Mouse (Mus musculus) embryonic facial prominence, embryonic 11.5 days (tissue): ENCODE data around the gene Zfp819. TPM values are rescaled to one million over a fixed set of nuclear protein-coding genes. Genes with fewer than 3 reads are reported as not detected.
"Not testable (repeated sequence)": the region's sequence is repeated elsewhere in the genome, so short reads cannot be mapped to it uniquely, and the experiment has no call there.

Experiments
- ATAC-seq: fragments of 200-750 bp; cut with Nextera tagmentation; replicated peaks from 2 replicates; pipeline ENCODE4 v1.8.0; 2017; ENCODE audit warnings: low read depth; ENCODE audit not compliant: insufficient number of reproducible peaks, low FRiP score, low TSS enrichment
- DNase-seq: peaks from one replicate; pipeline ENCODE4 v3.0.0-alpha.2; 2015; ENCODE audit warnings: low spot score
- H3K27ac ChIP-seq: fragments of 300-500 bp; sonication (generic); replicated peaks from 2 replicates; pipeline ENCODE4 v1.5.1; 2014; ENCODE audit warnings: mild to moderate bottlenecking, low read depth, low read length, control low read depth
- H3K27me3 ChIP-seq: fragments of 300-500 bp; sonication (generic); 2 replicates; pipeline ENCODE4 v1.6.1; 2014; ENCODE audit warnings: mild to moderate bottlenecking, low read length, moderate library complexity, mixed read lengths; ENCODE audit not compliant: control insufficient read depth, insufficient read depth
- H3K36me3 ChIP-seq: fragments of 300-500 bp; sonication (generic); replicated peaks from 2 replicates; pipeline ENCODE4 v1.6.1; 2014; ENCODE audit warnings: low read depth, mild to moderate bottlenecking, low read length, moderate library complexity, mixed read lengths; ENCODE audit not compliant: control insufficient read depth, insufficient read depth
- H3K4me1 ChIP-seq: fragments of 300-500 bp; sonication (generic); 2 replicates; pipeline ENCODE4 v1.6.1; 2014; ENCODE audit warnings: low read length, mixed read lengths; ENCODE audit not compliant: control insufficient read depth, insufficient read depth
- H3K4me2 ChIP-seq: fragments of 300-500 bp; sonication (generic); 2 replicates; pipeline ENCODE4 v1.6.1; 2014; ENCODE audit warnings: low read depth, mild to moderate bottlenecking, control low read depth, low read length, moderate library complexity
- H3K4me3 ChIP-seq: fragments of 300-500 bp; sonication (generic); 2 replicates; pipeline ENCODE4 v1.5.1; 2014; ENCODE audit warnings: low read depth, low read length, control low read depth
- H3K9ac ChIP-seq: fragments of 300-500 bp; sonication (generic); replicated peaks from 2 replicates; pipeline ENCODE4 v1.6.1; 2014; ENCODE audit warnings: mild to moderate bottlenecking, control low read depth, low read length
- H3K9me3 ChIP-seq: fragments of 300-500 bp; sonication (generic); replicated peaks from 2 replicates; pipeline ENCODE4 v1.6.1; 2016; ENCODE audit warnings: mild to moderate bottlenecking, low read length, inconsistent platforms, mixed read lengths; ENCODE audit not compliant: control insufficient read depth
- WGBS: fragments of 180-500 bp; shearing (Covaris S2); extraction: QIAGEN DNeasy Blood & Tissue Kit; methylation state at CpG from one replicate; pipeline ENCODE4 v1.1.7; 2014; 5-methylcytosine and 5-hydroxymethylcytosine counted together
- polyA plus RNA-seq: library from polyadenylated mRNA; unstranded; fragments of >200 nt; fragmentation: Nextera tagmentation; extraction: Ambion mirVana; gene quantifications from 2 replicates; pipeline ENCODE4 v1.2.1, GENCODE M21; 2014

Gene Zfp819
- polyA plus RNA-seq, 1 experiment from 2014 or later, result 0.67 TPM

DNA sequence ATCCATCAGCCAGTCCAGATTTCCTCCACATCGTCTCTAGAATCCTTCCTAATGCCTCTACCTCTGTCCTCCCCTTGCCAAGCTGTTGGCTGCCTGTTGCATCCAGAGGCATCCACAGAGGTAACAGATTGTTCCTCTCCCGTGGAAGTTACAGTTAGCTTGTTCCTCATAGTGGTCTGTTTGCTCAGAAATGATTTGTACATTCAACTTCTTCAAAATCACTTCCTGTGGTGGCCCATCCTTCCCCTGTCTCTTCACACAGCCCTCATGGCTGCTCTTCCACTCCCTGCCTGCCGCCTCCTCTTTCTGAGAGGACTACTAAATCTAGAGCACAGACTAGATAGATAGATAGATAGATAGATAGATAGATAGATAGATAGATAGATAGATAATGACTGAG is 47.5 kb downstream of the Zfp819 start:
- no peak overlapping the region for H3K4me3 ChIP-seq
- H3K27ac ChIP-seq, result no peak overlapping the region
- no peak for DNase-seq
- no peak for ATAC-seq
- H3K4me2 ChIP-seq, result no peak overlapping the region
- WGBS, result 81% methylated on average over 3 of the region's 3 CpGs
- H3K9me3 ChIP-seq, result no peaks in the 10 kb centered on the region
- no peaks in the 10 kb centered on the region for H3K4me1 ChIP-seq
- H3K9ac ChIP-seq, result no peak overlapping the region
- H3K27me3 ChIP-seq, result no peaks in the 10 kb centered on the region
- H3K36me3 ChIP-seq, result no peaks in the 10 kb centered on the region

DNA sequence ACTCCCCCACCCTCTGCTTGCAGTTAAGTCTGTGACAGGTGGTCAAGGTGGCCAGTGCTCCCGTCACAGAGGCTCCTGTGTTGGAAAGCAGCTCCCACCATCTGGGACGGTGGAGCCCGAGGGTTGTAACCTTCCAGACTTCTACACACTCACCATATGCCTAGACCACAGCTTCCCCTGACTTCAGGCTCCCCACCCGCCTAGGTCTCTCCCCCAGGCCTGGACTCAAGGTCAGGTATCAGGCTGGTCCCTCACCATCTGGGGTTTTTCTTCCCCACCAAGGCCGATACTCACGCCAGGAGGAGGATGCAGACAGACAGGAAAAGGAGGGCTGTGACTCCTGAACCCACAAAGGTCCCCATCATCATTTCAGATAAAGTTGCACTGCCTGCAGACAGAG is 49.3 kb downstream of the Zfp819 start:
- DNase-seq (no peak), ATAC-seq (no peak)
- no peak overlapping the region for H3K4me2 ChIP-seq

DNA sequence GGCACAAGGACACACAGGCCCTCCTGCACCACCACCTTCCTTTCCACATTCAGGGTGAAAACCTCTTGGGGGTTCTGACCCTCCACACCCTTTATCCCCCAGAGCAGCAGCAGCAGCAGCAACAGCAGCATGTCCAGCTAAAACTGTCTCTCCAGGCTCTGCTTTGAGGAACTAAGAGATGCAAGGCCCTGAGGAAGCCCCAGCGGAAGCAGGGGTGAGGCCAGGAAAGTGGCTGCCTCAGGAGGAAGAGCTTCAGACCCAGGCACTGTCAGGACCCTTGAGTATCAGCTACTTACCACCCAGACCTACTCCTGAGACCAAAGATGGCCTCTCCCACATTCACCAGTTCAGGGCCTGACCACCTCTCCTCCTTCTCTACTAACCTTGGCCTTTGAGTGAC is 53.0 kb downstream of the Zfp819 start, which contains the start of gene Siglece:
TSS of gene Siglece (minus strand) at position 160 of the 400 bp plus-strand sequence.
- Histone ChIP-seq H3K36me3 (no peaks in the 10 kb centered on the region), H3K9ac (no peak within 1 kb of the TSS), H3K9me3 (no peaks in the 10 kb centered on the region), H3K27me3 (no peaks in the 10 kb centered on the region), H3K4me2 (no peak within 1 kb of the TSS), H3K4me3 (no peak within 1 kb of the TSS), H3K4me1 (no peaks in the 10 kb centered on the region), H3K27ac (no peak within 1 kb of the TSS)
- ATAC-seq (no peak), DNase-seq (no peak)
- 55% methylated on average over 1 of the region's 1 CpGs for WGBS

More for the DNA sequence above, 49.3 kb downstream of the Zfp819 start:
- 57% methylated on average over 6 of the region's 6 CpGs for WGBS
- Histone ChIP-seq H3K36me3 (no peaks in the 10 kb centered on the region), H3K9ac (no peak overlapping the region), H3K4me1 (no peaks in the 10 kb centered on the region), H3K4me3 (no peak overlapping the region), H3K27me3 (no peaks in the 10 kb centered on the region), H3K27ac (no peak overlapping the region), H3K9me3 (no peaks in the 10 kb centered on the region)

DNA sequence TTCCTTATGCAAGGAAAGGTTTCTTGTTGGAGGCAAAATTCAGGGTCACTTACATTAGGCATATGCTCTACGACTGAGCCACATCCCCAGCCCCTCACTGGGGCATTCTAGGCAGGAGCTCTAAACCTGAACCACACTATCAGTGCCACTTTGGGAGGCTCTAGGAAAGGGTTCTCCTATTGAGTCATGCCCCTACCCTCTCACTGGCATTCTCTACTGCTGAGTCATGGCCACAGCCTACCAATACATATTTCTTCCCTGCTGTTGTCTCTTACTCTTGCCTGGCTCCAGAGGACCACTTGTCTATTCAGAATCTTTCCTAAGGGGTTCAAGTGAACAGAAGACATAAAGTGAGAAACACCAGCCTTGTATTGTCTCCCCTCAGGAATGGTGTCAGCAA is 55.8 kb downstream of the Zfp819 start:
- no peaks in the 10 kb centered on the region for H3K36me3 ChIP-seq
- no peak overlapping the region for H3K4me2 ChIP-seq
- DNase-seq (no peak), ATAC-seq (no peak)
- no peaks in the 10 kb centered on the region for H3K27me3 ChIP-seq
- H3K4me1 ChIP-seq, result no peaks in the 10 kb centered on the region
- H3K4me3 ChIP-seq, result no peak overlapping the region
- no peak overlapping the region for H3K27ac ChIP-seq
- H3K9ac ChIP-seq, result no peak overlapping the region
- no peaks in the 10 kb centered on the region for H3K9me3 ChIP-seq
- WGBS, result 94% methylated on average over 1 of the region's 1 CpGs

DNA sequence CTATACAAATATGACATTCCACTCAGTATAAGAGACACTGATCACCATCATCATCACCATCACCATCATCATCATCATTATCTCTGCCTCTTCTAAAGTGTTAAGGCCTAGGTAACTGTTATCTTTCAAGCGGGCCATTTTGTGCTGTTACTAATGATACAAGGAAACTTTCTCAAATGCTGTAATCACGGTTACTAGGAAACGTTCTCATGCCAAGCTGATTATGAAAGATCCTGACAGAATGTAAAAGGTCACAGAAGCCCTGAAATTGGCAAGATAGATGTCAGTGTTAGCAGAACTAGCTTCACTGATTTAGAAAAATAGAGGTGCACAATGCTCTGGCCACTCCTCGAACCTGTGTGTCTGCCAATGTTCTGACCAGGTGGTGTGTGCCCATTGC is 60.3 kb downstream of the Zfp819 start:
- not testable (repeated sequence) for DNase-seq, ATAC-seq, H3K27me3 ChIP-seq, H3K9me3 ChIP-seq, H3K27ac ChIP-seq, H3K9ac ChIP-seq, H3K4me1 ChIP-seq, H3K36me3 ChIP-seq, H3K4me2 ChIP-seq, H3K4me3 ChIP-seq
- WGBS, result 85% methylated on average over 4 of the region's 4 CpGs

Other genes starting within 250 kb of the Zfp819 start
- gene Siglecg, start 199.0 kb upstream of the Zfp819 start, polyA plus RNA-seq, result 0.07 and 0.08 TPM in 2 replicates
- gene Lim2, start 179.5 kb upstream of the Zfp819 start, polyA plus RNA-seq, result 0.24 and 2.4 TPM in 2 replicates
- 0.43 and 0.45 TPM in 2 replicates for gene Nkg7, start 170.1 kb upstream of the Zfp819 start, polyA plus RNA-seq
- not detected in 2 replicates for gene Cldnd2, start 166.4 kb upstream of the Zfp819 start, polyA plus RNA-seq
- gene Etfb, start 163.1 kb upstream of the Zfp819 start, polyA plus RNA-seq, result 240 and 251 TPM in 2 replicates
- not detected in 2 replicates for gene Gm45233, start 163.0 kb upstream of the Zfp819 start, polyA plus RNA-seq
- 1.7 and 2.0 TPM in 2 replicates for gene Vsig10l, start 144.0 kb upstream of the Zfp819 start, polyA plus RNA-seq
- 1.1 and 1.5 TPM in 2 replicates for gene Iglon5, start 117.1 kb upstream of the Zfp819 start, polyA plus RNA-seq
- not detected in 2 replicates for gene 4931406B18Rik, start 101.2 kb upstream of the Zfp819 start, polyA plus RNA-seq
- gene Cd33, start 62.7 kb upstream of the Zfp819 start, polyA plus RNA-seq, result 1.3 and 1.5 TPM in 2 replicates
- gene Zfp658, start 44.9 kb upstream of the Zfp819 start, polyA plus RNA-seq, result 5.4 and 7.1 TPM in 2 replicates
- gene Zfp719, start 27.6 kb upstream of the Zfp819 start, polyA plus RNA-seq, result 19.3 and 19.6 TPM in 2 replicates
- not detected in 2 replicates for gene Ceacam18, start 27.5 kb downstream of the Zfp819 start, polyA plus RNA-seq
- gene Siglece, start 53.0 kb downstream of the Zfp819 start, polyA plus RNA-seq, result 0.32 TPM in 1 of 2 replicates, not detected in the other
- gene Ctu1, start 64.8 kb downstream of the Zfp819 start, polyA plus RNA-seq, result 8.1 and 9.1 TPM in 2 replicates
- not detected in 2 replicates for gene Klk14, start 83.2 kb downstream of the Zfp819 start, polyA plus RNA-seq
- gene Klk13, start 105.4 kb downstream of the Zfp819 start, polyA plus RNA-seq, result 0.49 TPM in 2 replicates
- not detected in 2 replicates for gene Klk12, start 161.7 kb downstream of the Zfp819 start, polyA plus RNA-seq
- not detected in 2 replicates for gene Klk11, start 167.4 kb downstream of the Zfp819 start, polyA plus RNA-seq
- gene Klk10, start 173.9 kb downstream of the Zfp819 start, polyA plus RNA-seq, result 0.15 and 0.40 TPM in 2 replicates
- not detected in 2 replicates for gene Klk9, start 184.7 kb downstream of the Zfp819 start, polyA plus RNA-seq
- 14.4 and 19.0 TPM in 2 replicates for gene Klk8, start 190.4 kb downstream of the Zfp819 start, polyA plus RNA-seq
- gene Klk7, start 204.1 kb downstream of the Zfp819 start, polyA plus RNA-seq, result not detected in 2 replicates
- 0.29 TPM in 1 of 2 replicates, not detected in the other for gene Klk6, start 217.3 kb downstream of the Zfp819 start, polyA plus RNA-seq
- not detected in 2 replicates for gene Klk5, start 234.8 kb downstream of the Zfp819 start, polyA plus RNA-seq